Mouse (Mus musculus) midbrain, embryonic 14.5 days (tissue): ENCODE results near the gene BC049352. TPM values are rescaled to one million over a fixed set of nuclear protein-coding genes. Genes with fewer than 3 reads are reported as not detected.

Experiments
- ATAC-seq: fragments of 200-750 bp; cut with Nextera tagmentation; 2 replicates; pipeline ENCODE4 v1.8.0; 2017; ENCODE audit warnings: moderate number of reproducible peaks, moderate library complexity; ENCODE audit not compliant: low FRiP score, low TSS enrichment
- DNase-seq: peaks from one replicate; pipeline ENCODE4 v3.0.0-alpha.2; 2015
- H3K27ac ChIP-seq: fragments of 300-500 bp; sonication (generic); replicated peaks from 2 replicates; pipeline ENCODE4 v1.5.1; 2014; ENCODE audit warnings: mild to moderate bottlenecking, low read depth, low read length, moderate library complexity
- H3K27me3 ChIP-seq: fragments of 300-500 bp; sonication (generic); 2 replicates; pipeline ENCODE4 v1.6.1; 2014; ENCODE audit warnings: low read length, control low read depth, mixed read lengths; ENCODE audit not compliant: control insufficient read depth, insufficient read depth
- H3K36me3 ChIP-seq: fragments of 300-500 bp; sonication (generic); 2 replicates; pipeline ENCODE4 v1.6.1; 2014; ENCODE audit warnings: low read length, control low read depth; ENCODE audit not compliant: control insufficient read depth, insufficient read depth
- H3K4me1 ChIP-seq: fragments of 300-500 bp; sonication (generic); 2 replicates; pipeline ENCODE4 v1.6.1; 2014; ENCODE audit warnings: mild to moderate bottlenecking, antibody characterized with exemption, low read length, control low read depth; ENCODE audit not compliant: control insufficient read depth, insufficient read depth
- H3K4me2 ChIP-seq: fragments of 300-500 bp; sonication (generic); 2 replicates; pipeline ENCODE4 v1.6.1; 2014; ENCODE audit warnings: mild to moderate bottlenecking, low read length, moderate library complexity
- H3K4me3 ChIP-seq: fragments of 300-500 bp; sonication (generic); replicated peaks from 2 replicates; pipeline ENCODE4 v1.5.1; 2014; ENCODE audit warnings: low read depth, low read length
- H3K9ac ChIP-seq: fragments of 300-500 bp; sonication (generic); replicated peaks from 2 replicates; pipeline ENCODE4 v1.6.1; 2014; ENCODE audit warnings: mild to moderate bottlenecking, low read length, moderate library complexity
- H3K9me3 ChIP-seq: fragments of 300-500 bp; sonication (generic); 2 replicates; pipeline ENCODE4 v1.6.1; 2016; ENCODE audit warnings: low read length, control low read depth, mixed read lengths; ENCODE audit not compliant: control insufficient read depth
- WGBS: fragments of 180-500 bp; shearing (Covaris S2); extraction: QIAGEN DNeasy Blood & Tissue Kit; methylation state at CpG from one replicate; pipeline ENCODE4 v1.1.7; 2014; 5-methylcytosine and 5-hydroxymethylcytosine counted together
- polyA plus RNA-seq: library from polyadenylated mRNA; unstranded; fragments of >200 nt; fragmentation: Nextera tagmentation; extraction: Ambion mirVana; gene quantifications from 2 replicates; pipeline ENCODE4 v1.2.1, GENCODE M21; 2014

The BC049352 gene
- polyA plus RNA-seq, 1 experiment from 2014 or later, result not detected

DNA sequence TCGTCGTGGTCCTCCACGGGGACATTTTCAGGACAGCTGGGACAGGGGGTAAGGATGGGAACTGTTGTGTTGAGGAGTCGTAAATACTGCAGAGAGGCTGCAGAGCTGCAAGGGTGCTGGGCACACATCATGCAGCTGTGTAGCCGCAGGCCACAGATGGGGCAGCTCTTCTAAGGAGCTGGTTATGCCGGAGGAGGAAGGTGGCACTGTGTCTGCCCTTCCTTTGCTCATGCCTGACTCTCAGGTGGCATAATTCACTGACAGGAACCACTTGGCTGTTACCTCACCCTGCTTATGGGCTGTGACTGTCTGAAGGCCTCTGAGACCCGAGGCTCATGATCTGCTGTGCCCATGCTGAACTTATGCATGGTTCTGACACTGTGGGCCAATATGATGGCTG lies 68.5 kb downstream of the BC049352 start:
- no peaks in the 10 kb centered on the region for H3K4me1 ChIP-seq
- H3K9ac ChIP-seq, result no peak overlapping the region
- no peak overlapping the region for H3K27ac ChIP-seq
- H3K4me2 ChIP-seq, result no peak overlapping the region
- 87% methylated on average over 7 of the region's 7 CpGs for WGBS
- H3K36me3 ChIP-seq, result no peaks in the 10 kb centered on the region
- no peak overlapping the region for H3K4me3 ChIP-seq
- ATAC-seq (no peak), DNase-seq (no peak)
- H3K9me3 ChIP-seq, result no peaks in the 10 kb centered on the region
- no peaks in the 10 kb centered on the region for H3K27me3 ChIP-seq

DNA sequence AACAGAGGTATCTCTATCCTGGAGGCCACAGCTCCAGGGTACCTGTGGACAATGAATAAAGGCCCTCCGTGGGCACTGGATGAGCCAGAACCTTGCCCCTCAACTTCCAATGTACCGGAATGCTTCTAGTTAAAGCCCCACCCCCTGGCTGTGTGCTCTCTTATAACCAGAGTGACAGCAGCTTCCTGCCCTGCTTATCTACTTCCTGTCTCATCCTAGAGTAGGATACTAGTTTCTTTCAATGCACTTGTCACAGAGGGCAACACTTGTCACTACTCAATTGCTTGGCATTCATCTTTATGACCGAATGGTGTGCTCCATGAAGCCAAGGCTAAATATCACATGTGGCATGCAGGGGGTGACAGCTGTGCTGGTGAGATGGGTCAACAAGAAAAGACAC lies 69.5 kb downstream of the BC049352 start:
- DNase-seq (no peak), ATAC-seq (no peak)
- Histone ChIP-seq H3K4me2 (no peak overlapping the region), H3K4me3 (no peak overlapping the region), H3K9ac (no peak overlapping the region), H3K4me1 (no peaks in the 10 kb centered on the region), H3K27me3 (no peaks in the 10 kb centered on the region), H3K36me3 (no peaks in the 10 kb centered on the region), H3K9me3 (no peaks in the 10 kb centered on the region), H3K27ac (no peak overlapping the region)
- 90% methylated on average over 3 of the region's 3 CpGs for WGBS

DNA sequence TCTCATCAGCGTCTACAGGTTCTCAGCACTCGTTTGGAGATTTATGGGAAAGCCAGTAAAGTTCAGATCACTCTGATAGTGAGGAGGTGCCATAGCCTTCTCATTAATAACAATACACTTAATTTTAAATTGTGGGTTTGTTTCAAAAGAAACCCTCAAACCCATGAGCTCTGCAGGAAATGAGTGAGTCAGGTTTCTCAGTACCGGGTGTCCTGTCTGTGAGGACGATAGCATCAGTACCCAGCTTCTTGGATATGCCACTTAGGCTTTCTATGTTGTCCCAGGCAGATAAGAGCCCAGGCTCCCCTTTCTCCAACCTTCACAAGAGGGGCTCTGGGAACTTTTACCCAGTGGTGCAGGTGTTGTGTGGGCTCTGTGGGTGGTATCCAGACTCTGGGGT lies 70.2 kb downstream of the BC049352 start:
- ATAC-seq (no peak), DNase-seq (no peak)
- WGBS, result 86% methylated on average over 4 of the region's 4 CpGs
- Histone ChIP-seq H3K4me1 (no peaks in the 10 kb centered on the region), H3K9ac (no peak overlapping the region), H3K4me2 (no peak overlapping the region), H3K9me3 (no peaks in the 10 kb centered on the region), H3K36me3 (no peaks in the 10 kb centered on the region), H3K27ac (no peak overlapping the region), H3K4me3 (no peak overlapping the region), H3K27me3 (no peaks in the 10 kb centered on the region)

DNA sequence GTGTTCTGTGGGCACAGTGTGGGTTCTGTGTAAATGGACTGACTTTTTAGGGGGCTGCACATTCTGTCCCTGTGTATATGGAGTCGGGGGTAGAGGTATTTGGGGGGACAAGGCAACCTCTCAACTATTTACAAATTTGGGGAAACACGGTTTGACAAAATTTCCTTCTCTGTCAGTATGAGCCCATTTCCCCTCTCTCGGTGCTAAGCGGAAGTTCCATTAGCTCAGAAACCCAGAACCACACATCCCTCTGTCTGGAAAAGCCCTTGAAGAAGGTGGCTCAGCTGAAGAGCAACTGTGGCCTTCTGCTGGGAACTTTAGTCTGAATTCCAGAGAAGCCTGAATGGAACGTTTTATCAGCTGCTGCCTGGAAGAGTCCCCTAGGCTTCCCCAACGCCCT lies 70.6 kb downstream of the BC049352 start:
- Histone ChIP-seq H3K36me3 (no peaks in the 10 kb centered on the region), H3K9ac (no peak overlapping the region), H3K27me3 (no peaks in the 10 kb centered on the region), H3K9me3 (no peaks in the 10 kb centered on the region), H3K4me2 (no peak overlapping the region), H3K4me3 (no peak overlapping the region), H3K4me1 (no peaks in the 10 kb centered on the region), H3K27ac (no peak overlapping the region)
- ATAC-seq (no peak), DNase-seq (no peak)
- WGBS, result 77% methylated on average over 6 of the region's 6 CpGs

DNA sequence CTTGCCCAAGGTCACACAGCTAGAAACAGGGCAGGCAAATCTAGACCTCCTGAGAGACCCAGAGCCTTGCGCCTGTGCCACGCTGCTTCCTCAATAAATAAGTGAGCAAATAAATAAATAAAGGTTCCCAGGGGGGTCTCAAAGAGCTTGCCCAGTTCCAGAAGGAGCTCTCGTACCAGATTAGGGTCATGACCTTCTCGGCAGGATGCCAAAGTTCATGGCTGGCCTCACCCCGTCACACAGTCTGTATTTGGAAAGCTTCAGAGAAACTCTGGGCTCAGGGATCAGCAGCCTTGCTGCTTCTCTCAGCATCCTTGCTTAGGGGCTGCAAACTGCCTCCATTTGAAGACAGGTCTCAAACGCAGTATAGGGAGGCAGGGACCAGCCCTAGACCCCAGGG lies 72.2 kb downstream of the BC049352 start:
- Histone ChIP-seq H3K27me3 (no peaks in the 10 kb centered on the region), H3K27ac (no peak overlapping the region), H3K9ac (no peak overlapping the region), H3K4me3 (no peak overlapping the region), H3K4me1 (no peaks in the 10 kb centered on the region), H3K36me3 (no peaks in the 10 kb centered on the region), H3K9me3 (no peaks in the 10 kb centered on the region), H3K4me2 (no peak overlapping the region)
- DNase-seq (no peak), ATAC-seq (no peak)
- 46% methylated on average over 6 of the region's 6 CpGs for WGBS

DNA sequence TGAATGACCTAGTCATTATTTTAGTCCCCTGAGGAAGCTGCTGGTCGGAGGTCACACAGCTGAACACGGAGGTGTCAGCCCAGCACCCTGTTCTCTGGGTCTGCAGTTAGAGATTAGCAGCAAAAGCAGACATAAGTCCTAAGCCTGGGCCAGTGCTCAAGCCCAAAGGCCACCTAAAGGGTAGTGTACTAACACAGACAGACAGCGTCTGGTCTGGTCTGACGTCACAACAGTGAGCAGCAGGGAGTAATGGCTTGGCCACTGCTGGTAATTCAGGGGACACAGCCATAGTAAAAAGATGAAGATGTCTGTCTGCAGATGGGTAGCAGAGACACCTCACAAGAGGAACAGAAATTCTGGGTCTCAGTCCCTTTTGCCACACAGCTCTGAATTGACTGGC lies 72.8 kb downstream of the BC049352 start:
- WGBS, result 72% methylated on average over 4 of the region's 4 CpGs
- no peaks in the 10 kb centered on the region for H3K36me3 ChIP-seq
- no peaks in the 10 kb centered on the region for H3K9me3 ChIP-seq
- ATAC-seq (no peak), DNase-seq (no peak)
- no peaks in the 10 kb centered on the region for H3K4me1 ChIP-seq
- H3K9ac ChIP-seq, result no peak overlapping the region
- no peak overlapping the region for H3K27ac ChIP-seq
- no peak overlapping the region for H3K4me2 ChIP-seq
- H3K27me3 ChIP-seq, result no peaks in the 10 kb centered on the region
- H3K4me3 ChIP-seq, result no peak overlapping the region

DNA sequence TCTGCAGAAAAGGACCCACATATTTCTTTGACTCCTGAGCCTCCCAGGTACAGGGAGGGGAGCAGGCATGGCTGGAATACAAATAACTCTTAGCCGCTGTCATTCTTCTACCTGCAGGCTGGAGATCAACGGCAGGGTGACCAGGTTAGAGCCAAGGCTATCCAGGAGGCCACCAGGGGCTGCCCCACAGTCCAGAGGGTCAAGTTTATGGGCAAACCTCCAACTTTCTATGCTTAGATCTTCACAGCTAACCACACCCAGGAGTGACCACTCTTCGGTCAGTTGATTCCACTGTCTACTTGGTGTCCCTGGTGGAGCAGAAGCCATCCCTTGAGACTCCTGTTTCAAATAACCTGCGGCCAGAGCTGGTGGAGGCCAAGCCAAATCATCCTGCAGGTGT lies 73.6 kb downstream of the BC049352 start:
- H3K4me1 ChIP-seq, result no peaks in the 10 kb centered on the region

DNA sequence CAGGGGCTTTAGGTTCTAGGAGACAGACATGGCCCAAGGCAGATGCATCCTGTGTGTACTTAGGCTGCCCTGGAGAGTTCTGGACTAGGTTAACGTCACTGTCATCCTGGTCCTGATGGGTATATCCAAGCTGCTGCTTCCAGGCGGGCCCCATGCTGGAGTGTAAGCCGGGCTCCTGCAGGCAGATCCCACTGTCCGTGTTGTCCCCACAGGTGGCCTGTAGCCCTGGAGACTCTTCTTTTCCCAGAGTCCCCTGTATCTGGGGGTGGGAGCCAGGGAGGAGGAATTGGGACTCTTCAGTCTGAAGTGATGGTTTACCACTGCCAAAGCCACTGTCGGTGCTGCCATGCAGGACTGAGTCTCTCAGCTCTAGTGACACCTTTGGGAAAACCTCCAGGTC lies 74.2 kb downstream of the BC049352 start:
- DNase-seq (no peak), ATAC-seq (no peak)
- 74% methylated on average over 5 of the region's 5 CpGs for whole genome bisulfite sequencing
- Histone ChIP-seq H3K4me1 (no peaks in the 10 kb centered on the region), H3K9ac (no peak overlapping the region), H3K27ac (no peak overlapping the region), H3K36me3 (no peaks in the 10 kb centered on the region), H3K27me3 (no peaks in the 10 kb centered on the region), H3K9me3 (no peaks in the 10 kb centered on the region), H3K4me2 (no peak overlapping the region), H3K4me3 (no peak overlapping the region)

More for the DNA sequence above, 73.6 kb downstream of the BC049352 start:
- Histone ChIP-seq H3K36me3 (no peaks in the 10 kb centered on the region), H3K4me3 (no peak overlapping the region), H3K9me3 (no peaks in the 10 kb centered on the region), H3K4me2 (no peak overlapping the region), H3K27ac (no peak overlapping the region), H3K27me3 (no peaks in the 10 kb centered on the region), H3K9ac (no peak overlapping the region)
- 92% methylated on average over 4 of the region's 4 CpGs for whole genome bisulfite sequencing
- DNase-seq (no peak), ATAC-seq (no peak)

DNA sequence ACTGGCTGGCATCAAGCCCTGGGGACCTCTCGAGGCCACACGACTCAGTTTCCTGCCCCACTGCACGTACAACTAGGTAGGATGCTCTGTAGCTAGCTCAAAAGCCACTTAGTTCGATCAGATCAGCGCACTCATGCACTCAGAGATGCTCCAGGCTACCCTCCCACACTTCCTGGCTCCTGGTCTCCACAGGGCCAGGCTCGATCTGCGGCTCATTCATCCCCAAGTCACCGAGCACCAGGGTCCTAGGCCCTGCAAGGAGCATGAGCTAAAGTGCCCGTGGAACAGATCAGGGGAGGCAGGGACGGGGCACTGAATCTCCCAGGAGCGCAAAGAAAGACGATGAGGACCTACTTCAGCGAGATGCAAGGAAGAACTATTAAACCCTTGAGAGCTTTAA lies 77.3 kb downstream of the BC049352 start:
- no peak for DNase-seq
- Histone ChIP-seq H3K27ac (no peak overlapping the region), H3K4me1 (no peaks in the 10 kb centered on the region), H3K36me3 (no peaks in the 10 kb centered on the region), H3K9ac (no peak overlapping the region), H3K9me3 (no peaks in the 10 kb centered on the region), H3K27me3 (no peaks in the 10 kb centered on the region), H3K4me3 (no peak overlapping the region), H3K4me2 (no peak overlapping the region)
- ATAC-seq, result no peak
- WGBS, result 87% methylated on average over 13 of the region's 13 CpGs
